Mouse (Mus musculus): ENCODE results near the gene Rab12. TPM values are rescaled to one million over a fixed set of nuclear protein-coding genes. Genes with fewer than 3 reads are reported as not detected.

The Rab12 gene
- total RNA-seq, 2 experiments from 2014 or later: 131 to 163 TPM

DNA sequence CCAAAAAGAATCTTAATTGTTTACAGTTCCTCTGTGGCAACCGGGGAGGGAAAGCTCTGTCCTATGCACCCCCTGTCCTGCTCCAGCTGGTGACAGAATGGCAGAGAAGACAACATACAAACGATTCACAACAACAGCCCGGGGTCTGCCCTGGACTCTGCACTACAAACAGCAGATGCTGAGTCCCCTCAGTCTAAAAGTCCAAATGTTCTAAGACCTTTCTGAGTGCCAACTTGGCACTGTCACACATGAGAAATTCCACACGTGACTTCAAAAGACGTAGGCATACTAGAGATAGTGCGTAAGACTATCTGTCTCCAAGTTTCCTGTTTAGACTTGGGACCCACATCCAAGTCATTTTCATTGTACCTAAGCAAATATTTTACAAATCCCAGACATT is 16.7 kb downstream of the Rab12 start:
- no peak for DNase-seq

DNA sequence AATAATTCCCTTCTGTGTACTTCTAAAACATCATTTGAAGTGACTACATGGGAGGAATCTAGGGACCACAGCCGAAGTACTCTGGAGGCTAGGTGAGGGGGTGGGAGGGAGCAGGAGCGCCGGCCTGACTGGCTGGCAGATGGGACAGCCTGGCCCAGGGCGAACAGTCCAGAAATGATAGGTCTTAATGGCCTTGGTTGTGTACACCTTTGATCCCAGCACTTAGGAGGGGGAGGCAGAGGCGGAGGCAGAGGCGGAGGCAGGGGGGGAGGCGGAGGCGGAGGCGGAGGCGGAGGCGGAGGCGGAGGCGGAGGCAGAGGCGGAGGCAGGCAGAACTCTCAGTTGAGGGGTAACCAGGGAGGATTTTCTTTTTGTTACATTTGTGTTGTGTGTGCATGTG is 20.9 kb downstream of the Rab12 start:
- no peak for DNase-seq

DNA sequence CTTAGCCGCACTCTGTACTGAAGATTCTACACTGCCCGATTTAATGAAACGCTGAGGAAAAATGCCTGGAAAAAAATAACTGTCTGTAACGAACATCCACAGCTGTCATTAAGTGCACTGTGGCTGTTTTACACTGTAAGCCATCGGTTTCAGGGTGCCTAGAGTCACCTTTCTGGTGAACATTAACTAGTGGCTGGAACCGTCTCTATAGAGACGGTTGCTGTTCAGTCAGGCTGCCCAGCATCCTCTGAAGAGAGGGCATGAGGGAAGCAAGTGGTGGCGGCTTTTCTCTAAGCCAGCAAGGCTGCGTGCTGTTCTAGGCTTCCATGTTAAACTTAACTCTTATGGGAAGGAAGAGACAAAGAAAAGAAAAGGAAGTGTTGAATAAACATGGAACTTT is 22.9 kb downstream of the Rab12 start:
- DNase-seq: no peak

DNA sequence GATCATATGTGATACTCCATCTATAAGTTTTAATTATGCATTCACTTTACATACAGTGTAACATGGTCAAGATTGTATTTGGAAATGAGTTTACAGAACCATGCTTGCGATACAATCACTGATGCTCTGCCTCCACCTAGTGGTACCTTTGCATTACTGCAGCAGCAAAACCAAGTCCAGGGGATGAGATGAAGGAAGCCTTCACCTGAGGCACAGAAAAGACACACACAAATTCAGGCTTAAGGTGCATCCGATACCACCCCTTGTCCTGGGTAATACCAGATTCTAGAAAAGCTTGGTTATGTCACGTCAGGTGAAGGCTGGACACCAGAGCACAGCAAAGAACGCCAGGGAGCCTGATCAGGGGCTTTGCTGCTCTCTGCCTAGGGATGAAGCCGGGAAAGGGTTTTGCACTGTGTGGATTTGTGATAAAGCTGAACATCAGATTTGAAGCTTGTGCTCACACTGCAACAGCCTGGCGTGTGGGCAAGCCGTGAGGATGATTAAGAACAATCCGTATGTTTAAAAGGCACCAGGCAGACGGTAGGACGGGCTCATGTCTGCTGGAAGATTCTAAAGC is 29.4 kb downstream of the Rab12 start:
- no peak for DNase-seq

- no peak for DNase-seq
Measured at GRCm38 (mm10) chr17:66486576-66486975, 33.0 kb downstream of the Rab12 start.

- DNase-seq: peak; percentile 28
Measured at GRCm38 (mm10) chr17:66485742-66486141, 33.8 kb downstream of the Rab12 start.

DNA sequence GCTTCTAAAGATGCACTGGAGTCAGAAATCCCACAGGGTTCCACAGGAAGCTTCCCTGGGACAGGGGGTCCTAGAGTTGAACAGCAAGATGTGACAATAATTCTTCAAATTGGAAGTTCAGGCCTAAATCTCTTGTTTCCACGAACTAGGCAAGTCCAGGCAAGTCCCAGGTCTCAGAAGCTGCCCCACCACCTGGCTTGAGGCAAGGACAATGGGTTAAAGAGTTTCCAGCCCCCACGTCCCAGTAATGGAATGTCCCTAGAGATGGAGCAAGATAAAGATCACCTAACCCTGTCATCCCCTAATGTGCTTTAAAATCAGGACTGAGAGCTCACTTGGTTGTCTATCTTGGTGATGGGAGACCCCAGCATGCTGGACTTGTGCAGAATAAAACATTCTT is 34.6 kb downstream of the Rab12 start:
- DNase-seq: no peak

DNA sequence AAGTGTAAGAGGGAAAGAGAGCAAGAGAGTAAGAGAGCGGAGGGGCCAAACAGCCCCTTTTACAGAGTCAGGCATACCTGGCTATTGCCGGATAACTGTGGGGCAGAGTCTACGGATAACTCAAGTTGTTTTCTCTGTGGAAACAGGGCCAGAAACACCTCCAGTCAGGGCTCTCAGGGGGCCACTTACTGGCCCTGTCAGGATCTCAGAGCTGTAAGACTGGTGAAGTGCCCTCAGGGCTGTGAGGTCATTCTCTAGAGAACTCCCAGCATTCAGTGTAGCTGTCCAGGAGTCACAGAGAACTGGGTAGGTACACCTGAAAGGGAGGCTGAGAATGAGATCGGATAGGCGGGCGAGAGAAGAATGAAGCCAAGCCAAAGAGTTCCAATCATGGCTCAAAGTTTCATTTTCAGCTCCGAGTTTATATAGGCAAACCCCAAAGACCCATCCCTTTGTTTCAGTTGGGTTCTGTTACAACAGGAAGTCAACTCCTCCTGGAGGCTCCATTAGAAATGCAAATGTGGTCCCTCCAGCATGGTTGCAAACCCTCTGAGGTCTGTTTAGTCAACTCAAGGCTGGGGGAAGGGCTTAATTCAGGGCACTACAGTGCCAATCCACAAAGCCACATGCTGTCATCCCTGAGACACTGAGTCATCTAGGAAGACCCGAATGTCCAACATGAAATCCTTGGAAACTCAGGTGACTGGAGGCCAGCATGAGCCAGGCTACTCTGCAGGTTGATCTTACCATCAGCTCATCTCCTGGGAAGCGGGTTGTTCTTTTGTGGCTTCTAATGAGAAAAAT is 35.7 kb downstream of the Rab12 start:
- no peak for DNase-seq

- no peak for DNase-seq
Measured at GRCm38 (mm10) chr17:66481295-66481694, 38.2 kb downstream of the Rab12 start.

DNA sequence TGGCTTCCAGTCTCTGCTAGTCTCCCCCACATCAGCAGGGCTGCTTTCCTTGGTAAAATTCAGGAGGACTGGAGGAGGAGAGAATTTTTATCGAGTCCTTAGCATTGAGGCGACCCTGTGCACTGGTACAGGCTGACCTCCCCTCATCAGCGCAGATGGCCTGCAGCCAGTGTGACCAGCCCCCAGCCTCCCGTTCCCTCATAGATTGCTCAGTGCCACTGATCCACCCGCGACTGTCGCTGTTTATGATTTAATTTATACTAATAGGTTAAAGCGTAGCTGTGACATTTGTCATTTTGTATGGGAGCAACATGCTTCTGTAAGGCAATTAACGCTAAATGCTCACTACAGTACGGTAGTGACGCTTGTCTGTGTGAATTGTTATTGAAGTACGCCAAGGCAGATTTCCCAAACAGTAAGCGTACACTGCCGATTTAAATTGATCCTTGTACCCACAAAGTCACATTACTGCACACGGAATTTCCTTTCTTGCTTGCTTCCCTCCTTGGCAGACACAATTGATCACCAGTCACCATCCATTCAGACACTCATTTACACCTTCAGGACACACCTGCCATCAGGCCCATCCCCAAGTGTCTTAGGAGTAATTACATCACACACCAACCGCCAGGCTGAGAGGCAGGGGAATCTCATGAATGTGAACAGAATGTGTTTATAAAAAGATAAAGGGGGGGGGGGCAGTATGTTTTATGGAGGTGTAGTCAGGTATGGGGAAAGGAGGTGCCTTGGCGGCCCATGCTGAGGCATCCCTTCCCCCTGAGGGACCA is 38.8 kb downstream of the Rab12 start:
- no peak for DNase-seq

GRCm38 (mm10) chr17:66479813-66480490 is 39.6 kb downstream of the Rab12 start:
- no peak for DNase-seq

GRCm38 (mm10) chr17:66479311-66479710 is 40.2 kb downstream of the Rab12 start:
- no peak for DNase-seq

DNA sequence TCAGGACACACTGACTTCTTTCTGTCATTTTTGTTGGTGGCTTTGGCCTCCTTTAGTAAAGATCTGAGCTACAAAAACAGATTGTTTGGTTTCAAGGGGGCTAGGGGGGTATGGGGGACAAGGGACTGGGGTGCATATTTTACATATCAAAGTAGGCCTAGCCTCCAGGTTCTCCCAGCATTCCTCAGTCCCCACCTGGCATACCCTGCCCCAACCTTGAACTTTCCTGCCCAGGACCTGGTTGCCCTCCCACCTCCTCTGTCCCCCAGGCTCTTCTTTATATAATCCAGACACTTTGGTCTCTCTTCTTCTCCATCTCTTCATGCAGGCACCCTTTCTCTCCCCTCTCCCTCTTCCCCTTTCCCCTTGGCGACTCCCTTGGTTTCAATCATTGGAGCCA is 46.3 kb downstream of the Rab12 start:
- DNase-seq: no peak

DNA sequence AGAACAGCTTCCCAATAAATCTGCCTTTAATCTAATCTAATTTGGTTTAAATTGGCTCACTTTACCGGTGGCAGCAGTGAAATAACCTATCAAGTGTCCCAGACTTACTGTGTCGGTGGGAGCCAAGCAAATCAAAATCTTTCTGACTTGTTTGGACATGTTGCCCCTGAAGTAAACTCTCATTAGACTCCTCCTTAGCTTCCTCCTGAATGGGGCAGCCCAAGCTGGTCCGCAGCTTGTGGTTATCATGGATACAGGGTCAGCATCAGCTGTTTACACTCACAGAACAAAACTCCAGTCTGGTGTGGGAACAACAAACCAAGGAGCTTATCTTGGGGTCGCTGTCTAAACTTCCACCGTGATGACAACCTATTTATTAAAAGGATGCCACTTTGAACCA is 47.8 kb downstream of the Rab12 start:
- DNase-seq: no peak

- DNase-seq: no peak
Measured at GRCm38 (mm10) chr17:66471252-66471651, 48.3 kb downstream of the Rab12 start.

DNA sequence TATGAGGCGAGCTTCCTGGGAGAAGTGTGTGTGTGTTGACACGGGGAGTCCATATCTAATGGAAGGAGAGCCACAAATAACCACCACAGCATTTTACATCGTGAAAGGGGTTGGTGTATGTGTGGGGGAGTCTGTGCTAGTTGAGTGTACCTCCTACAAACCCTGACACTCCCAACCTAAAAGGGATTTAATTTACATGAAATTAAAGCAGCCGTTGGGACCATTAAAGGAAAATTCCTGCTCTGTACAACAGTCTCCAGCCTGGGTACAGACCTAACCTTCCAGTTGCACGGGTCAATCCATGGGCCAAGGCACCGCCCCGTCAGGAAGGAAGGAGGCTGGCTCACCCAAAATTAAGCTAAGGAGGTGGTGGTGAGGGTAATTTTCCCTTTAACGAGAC is 49.5 kb downstream of the Rab12 start:
- DNase-seq: no peak

GRCm38 (mm10) chr17:66457278-66457677 is 62.3 kb downstream of the Rab12 start:
- DNase-seq: no peak

GRCm38 (mm10) chr17:66451143-66451542 is 68.4 kb downstream of the Rab12 start:
- DNase-seq: peak; percentile 50

DNA sequence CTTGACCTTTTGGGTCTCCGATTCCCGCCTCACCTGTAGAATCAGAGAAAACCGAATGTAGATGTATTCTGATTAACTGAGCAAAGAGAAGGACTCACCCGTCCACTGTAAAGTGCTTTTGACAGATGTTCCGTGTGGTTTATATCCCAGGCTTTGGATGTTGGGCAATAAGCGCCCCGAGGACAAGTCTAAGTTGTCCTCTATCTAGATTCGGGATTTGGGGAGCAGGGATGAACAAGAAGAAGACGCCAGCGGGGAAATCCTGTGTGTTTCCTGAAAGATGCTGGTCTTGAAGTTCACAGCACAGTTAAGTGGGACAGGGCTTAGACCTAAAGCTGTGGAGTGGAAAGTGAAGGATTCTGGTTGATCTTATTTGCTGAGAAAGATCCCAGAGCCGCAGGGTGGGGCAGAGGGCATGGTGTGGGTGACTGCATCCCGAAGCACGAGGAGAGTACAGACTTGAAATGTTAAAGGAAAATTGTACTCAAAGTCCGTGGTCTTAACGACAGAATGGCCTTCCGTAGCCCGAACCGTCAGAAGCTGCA is 68.9 kb downstream of the Rab12 start:
- no peak for DNase-seq

- DNase-seq: peak; percentile 74
Measured at GRCm38 (mm10) chr17:66449460-66450341, 69.8 kb downstream of the Rab12 start, which contains the start of gene Mtcl1. Gene Mtcl1 (minus strand): TSS chr17:66449750.
